Mouse (Mus musculus): ENCODE data around the gene 4930407I10Rik.

GRCm38 (mm10) chr15:82023965-82024635 is 34.9 kb upstream of the 4930407I10Rik start:
- TF ChIP-seq GATA1 (IDR thresholded peaks at IDR 0.05; ENCODE audit: borderline replicate concordance, low read length) (no peak), FLI1 (IDR thresholded peaks at IDR 0.05; ENCODE audit: low read length) (no peak)
